Mouse (Mus musculus) naive thymus-derived CD4-positive, alpha-beta T cell, adult 2 months (primary cell): ENCODE results near the gene Hand2.

Experiments
- DNase-seq: peaks from one replicate; pipeline ENCODE4 v3.0.0-alpha.2; 2011; ENCODE audit warnings: low read depth

Gene Hand2

GRCm38 (mm10) chr8:57342386-57343090, 21.8 kb downstream of the Hand2 start:
- no peak for DNase-seq

GRCm38 (mm10) chr8:57343731-57344315, 23.0 kb downstream of the Hand2 start:
- no peak for DNase-seq

GRCm38 (mm10) chr8:57344956-57345870, 24.4 kb downstream of the Hand2 start:
- no peak for DNase-seq

GRCm38 (mm10) chr8:57346371-57346770, 25.6 kb downstream of the Hand2 start:
- DNase-seq = no peak

- DNase-seq = no peak
These were observed 26.4 kb downstream of the Hand2 start for GRCm38 (mm10) chr8:57347141-57347540.

- DNase-seq = no peak
These were observed 27.5 kb downstream of the Hand2 start for GRCm38 (mm10) chr8:57348251-57348650.

- no peak for DNase-seq
These were observed 28.2 kb downstream of the Hand2 start for GRCm38 (mm10) chr8:57348866-57349520.

- DNase-seq = no peak
These were observed 31.1 kb downstream of the Hand2 start for GRCm38 (mm10) chr8:57351861-57352260.

- DNase-seq = peak; percentile 4
These were observed 32.8 kb downstream of the Hand2 start for GRCm38 (mm10) chr8:57353346-57354305.

- DNase-seq = no peak
These were observed 34.1 kb downstream of the Hand2 start for GRCm38 (mm10) chr8:57354876-57355275.

GRCm38 (mm10) chr8:57356529-57357325, 35.9 kb downstream of the Hand2 start:
- no peak for DNase-seq

GRCm38 (mm10) chr8:57360493-57360892, 39.7 kb downstream of the Hand2 start:
- DNase-seq = no peak

- DNase-seq = no peak
These were observed 40.4 kb downstream of the Hand2 start for GRCm38 (mm10) chr8:57361003-57361805.

GRCm38 (mm10) chr8:57362881-57363280, 42.1 kb downstream of the Hand2 start:
- DNase-seq = no peak

GRCm38 (mm10) chr8:57374044-57374443, 53.3 kb downstream of the Hand2 start:
- DNase-seq = no peak
